Mouse (Mus musculus) liver, postnatal 0 days (tissue): ENCODE measurements around the gene Osbpl11. TPM values are rescaled to one million over a fixed set of nuclear protein-coding genes. Genes with fewer than 3 reads are reported as not detected.
"Not testable (repeated sequence)": the region's sequence is repeated elsewhere in the genome, so short reads cannot be mapped to it uniquely, and the experiment has no call there.

Experiments
- ATAC-seq: fragments of 200-750 bp; cut with Nextera tagmentation; 2 replicates; pipeline ENCODE4 v1.8.0; 2017; ENCODE audit warnings: mild to moderate bottlenecking, moderate library complexity
- DNase-seq: peaks from one replicate; pipeline ENCODE4 v3.0.0-alpha.2; 2016
- H3K27ac ChIP-seq: fragments of 300-500 bp; sonication (generic); 2 replicates; pipeline ENCODE4 v1.5.1; 2014; ENCODE audit warnings: antibody characterized with exemption, moderate library complexity, mild to moderate bottlenecking, low read depth
- H3K27me3 ChIP-seq: fragments of 300-500 bp; sonication (generic); 2 replicates; pipeline ENCODE4 v1.6.1; 2014; ENCODE audit warnings: low read length, control low read depth, mixed read lengths; ENCODE audit not compliant: insufficient read depth
- H3K36me3 ChIP-seq: fragments of 300-500 bp; sonication (generic); replicated peaks from 2 replicates; pipeline ENCODE4 v1.6.1; 2014; ENCODE audit warnings: mild to moderate bottlenecking, control low read depth, low read length, moderate library complexity, mixed read lengths; ENCODE audit not compliant: insufficient read depth
- H3K4me1 ChIP-seq: fragments of 300-500 bp; sonication (generic); 2 replicates; pipeline ENCODE4 v1.6.1; 2014; ENCODE audit warnings: antibody characterized with exemption, mild to moderate bottlenecking, control low read depth; ENCODE audit not compliant: insufficient read depth
- H3K4me2 ChIP-seq: fragments of 300-500 bp; sonication (generic); 2 replicates; pipeline ENCODE4 v1.6.1; 2014; ENCODE audit warnings: low read depth, mild to moderate bottlenecking, low read length, moderate library complexity, mixed read lengths
- H3K4me3 ChIP-seq: fragments of 300-500 bp; sonication (generic); 2 replicates; pipeline ENCODE4 v1.5.1; 2014; ENCODE audit warnings: low read depth, low read length
- H3K9ac ChIP-seq: fragments of 300-500 bp; sonication (generic); replicated peaks from 2 replicates; pipeline ENCODE4 v1.6.1; 2014; ENCODE audit warnings: mild to moderate bottlenecking, moderate library complexity
- H3K9me3 ChIP-seq: fragments of 300-500 bp; sonication (generic); 2 replicates; pipeline ENCODE4 v1.6.1; 2016; ENCODE audit warnings: mild to moderate bottlenecking, control low read depth, low read length, mixed read lengths
- CTCF ChIP-seq: sonication (generic); IDR thresholded peaks from 2 replicates; pipeline ENCODE4 v1.5.1; 2016; ENCODE audit warnings: antibody characterized with exemption, low read depth
- EP300 ChIP-seq: IDR thresholded peaks from 2 replicates; pipeline ENCODE4 v1.6.1; 2016; ENCODE audit warnings: antibody characterized with exemption, low read depth, mild to moderate bottlenecking
- WGBS: fragments of 180-500 bp; shearing (Covaris S2); extraction: QIAGEN DNeasy Blood & Tissue Kit; methylation state at CpG from one replicate; pipeline ENCODE4 v1.1.7; 2014; ENCODE audit not compliant: insufficient replicate concordance; 5-methylcytosine and 5-hydroxymethylcytosine counted together
- polyA plus RNA-seq: library from polyadenylated mRNA; unstranded; fragments of >200 nt; fragmentation: Nextera tagmentation; extraction: Ambion mirVana; gene quantifications from 2 replicates; pipeline ENCODE4 v1.2.1, GENCODE M21; 2015

Osbpl11 gene
- polyA plus RNA-seq, 1 experiment from 2014 or later, result 6.2 TPM

GRCm38 (mm10) chr16:33195686-33196313 lies 10.9 kb downstream of the Osbpl11 start:
- Histone ChIP-seq H3K4me3 (no peak overlapping the region), H3K9me3 (no peaks in the 10 kb centered on the region), H3K27ac (no peak overlapping the region), H3K4me1 (peaks cover 11% of the 10 kb centered on the region), H3K27me3 (no peaks in the 10 kb centered on the region), H3K9ac (no peak overlapping the region), H3K4me2 (no peak overlapping the region), H3K36me3 (peaks cover 21% of the 10 kb centered on the region)
- WGBS, result 37% methylated on average over 3 of the region's 5 CpGs
- no peak for DNase-seq
- TF ChIP-seq EP300, result no peak
- peak; percentile 63 for TF ChIP-seq CTCF
- ATAC-seq, result peak; percentile 59; the same call in 1 of the 2 replicates

- H3K9ac ChIP-seq, result no peak overlapping the region
- H3K4me1 ChIP-seq, result peaks cover 7% of the 10 kb centered on the region
- ATAC-seq (no peak), DNase-seq (no peak)
- H3K27me3 ChIP-seq, result no peaks in the 10 kb centered on the region
- TF ChIP-seq EP300 (no peak), CTCF (no peak)
- no peak overlapping the region for H3K27ac ChIP-seq
- peaks cover 29% of the 10 kb centered on the region for H3K36me3 ChIP-seq
- H3K4me2 ChIP-seq, result no peak overlapping the region
- no peaks in the 10 kb centered on the region for H3K9me3 ChIP-seq
- no peak overlapping the region for H3K4me3 ChIP-seq
- 82% methylated on average over 6 of the region's 6 CpGs for WGBS
Observed at GRCm38 (mm10) chr16:33196578-33196977, 11.7 kb downstream of the Osbpl11 start.

- Histone ChIP-seq H3K4me2 (no peak overlapping the region), H3K4me1 (no peaks in the 10 kb centered on the region), H3K9me3 (no peaks in the 10 kb centered on the region), H3K27me3 (no peaks in the 10 kb centered on the region), H3K27ac (no peak overlapping the region), H3K9ac (no peak overlapping the region), H3K36me3 (peaks cover 32% of the 10 kb centered on the region), H3K4me3 (no peak overlapping the region)
- TF ChIP-seq CTCF (no peak), EP300 (no peak)
- WGBS, result 54% methylated on average over 8 of the region's 8 CpGs
- DNase-seq (no peak), ATAC-seq (no peak)
Observed at GRCm38 (mm10) chr16:33200589-33200988, 15.7 kb downstream of the Osbpl11 start.

GRCm38 (mm10) chr16:33210812-33211211 lies 25.9 kb downstream of the Osbpl11 start:
- 82% methylated on average over 2 of the region's 2 CpGs for WGBS
- ATAC-seq (no peak), DNase-seq (no peak)
- Histone ChIP-seq H3K4me1 (no peaks in the 10 kb centered on the region), H3K4me3 (no peak overlapping the region), H3K27ac (no peak overlapping the region), H3K27me3 (no peaks in the 10 kb centered on the region), H3K9ac (no peak overlapping the region), H3K36me3 (peaks cover 58% of the 10 kb centered on the region), H3K4me2 (no peak overlapping the region), H3K9me3 (no peaks in the 10 kb centered on the region)
- TF ChIP-seq EP300, result no peak
- TF ChIP-seq CTCF, result 0 out of 2 replicates have a peak, but pooled peaks have one; percentile 6

GRCm38 (mm10) chr16:33216313-33217003 lies 31.6 kb downstream of the Osbpl11 start:
- WGBS, result 86% methylated on average over 9 of the region's 9 CpGs
- Histone ChIP-seq H3K36me3 (peaks cover 44% of the 10 kb centered on the region), H3K4me3 (no peak overlapping the region), H3K4me1 (no peaks in the 10 kb centered on the region), H3K4me2 (no peak overlapping the region), H3K9ac (no peak overlapping the region), H3K27ac (no peak overlapping the region), H3K9me3 (no peaks in the 10 kb centered on the region), H3K27me3 (no peaks in the 10 kb centered on the region)
- DNase-seq (no peak), ATAC-seq (no peak)
- TF ChIP-seq EP300 (no peak), CTCF (no peak)

- WGBS, result 54% methylated on average over 3 of the region's 3 CpGs
- not testable (repeated sequence) for H3K4me3 ChIP-seq, H3K27ac ChIP-seq
Observed at GRCm38 (mm10) chr16:33217553-33218085, 32.7 kb downstream of the Osbpl11 start.

More at GRCm38 (mm10) chr16:33217553-33218085, 32.7 kb downstream of the Osbpl11 start:
- not testable (repeated sequence) for ATAC-seq, H3K9me3 ChIP-seq, H3K4me2 ChIP-seq, H3K9ac ChIP-seq, DNase-seq, H3K4me1 ChIP-seq, H3K27me3 ChIP-seq
- peaks cover 47% of the 10 kb centered on the region for H3K36me3 ChIP-seq
